Mouse (Mus musculus) left cerebral cortex, adult 9 months (tissue): ENCODE measurements around the gene Col24a1.

ENCODE experiments used
- DNase-seq, 2 experiments: peaks; one replicate each; pipeline ENCODE4 v3.0.0; 2022; ENCODE audit warnings: low spot score in 2 of 2

The Col24a1 gene

DNA sequence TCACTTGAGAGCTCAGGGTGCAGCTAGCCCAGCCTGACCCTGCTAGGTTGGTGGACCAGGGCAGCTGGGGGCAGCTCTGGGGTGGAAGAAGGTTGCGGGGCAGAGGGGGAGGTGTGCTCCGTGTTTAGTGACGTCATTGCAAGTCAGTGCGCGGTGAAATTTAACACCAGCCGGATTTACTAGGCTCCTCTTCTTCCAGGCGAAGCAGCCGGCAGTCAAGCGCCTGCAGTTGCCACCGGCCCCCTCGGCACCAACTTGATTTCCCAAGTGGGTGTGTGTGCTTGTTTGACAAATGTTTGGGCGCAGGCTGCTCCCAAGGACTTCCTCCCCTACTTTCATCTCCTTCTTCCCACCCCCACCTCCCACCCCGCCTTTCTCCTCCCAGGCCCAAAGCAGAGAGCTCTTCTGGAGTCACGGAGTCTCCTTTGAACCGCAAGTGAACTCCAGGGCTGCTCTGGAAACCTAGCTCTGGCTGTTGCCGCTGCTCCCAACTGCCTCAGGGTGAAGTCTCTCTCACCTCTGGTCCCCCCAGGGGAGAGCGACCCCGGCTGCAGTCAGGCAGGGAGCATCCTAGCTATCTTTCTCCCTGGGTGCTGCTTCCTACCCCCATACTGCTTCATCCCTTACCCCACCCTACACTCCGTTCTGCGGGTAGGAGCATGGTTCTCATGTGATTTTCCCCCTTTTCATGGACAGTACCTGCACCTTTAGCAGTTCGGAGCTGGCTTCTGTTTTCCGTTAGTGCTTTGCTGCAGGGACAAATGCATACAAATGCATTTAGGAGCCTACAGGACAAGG lies at the start of gene Col24a1:
Gene Col24a1 (plus strand): TSS at position 136 of the 798 bp plus-strand sequence.
- DNase-seq, result peak in 1 of 2 experiments; percentile 11

DNA sequence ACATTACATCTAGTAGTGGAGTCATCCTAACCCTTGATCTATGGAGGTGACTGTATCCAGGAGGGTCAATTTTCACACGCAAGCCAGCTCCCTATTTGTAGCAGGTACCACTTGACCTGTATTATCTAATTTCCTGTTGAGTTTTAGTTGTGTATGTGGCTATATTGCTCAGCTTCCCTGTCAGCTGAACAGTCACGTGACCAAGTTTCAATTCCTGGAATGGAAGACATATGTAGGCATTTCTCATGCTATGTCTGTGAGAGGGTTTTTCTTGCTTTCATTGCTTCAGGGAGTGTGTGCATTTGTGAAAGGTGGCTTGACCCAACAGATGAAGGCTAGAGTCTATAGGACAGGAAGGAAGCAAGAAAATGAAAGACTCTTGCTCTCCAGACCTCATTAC lies 44.2 kb upstream of the Col24a1 start:
- no peak for DNase-seq

DNA sequence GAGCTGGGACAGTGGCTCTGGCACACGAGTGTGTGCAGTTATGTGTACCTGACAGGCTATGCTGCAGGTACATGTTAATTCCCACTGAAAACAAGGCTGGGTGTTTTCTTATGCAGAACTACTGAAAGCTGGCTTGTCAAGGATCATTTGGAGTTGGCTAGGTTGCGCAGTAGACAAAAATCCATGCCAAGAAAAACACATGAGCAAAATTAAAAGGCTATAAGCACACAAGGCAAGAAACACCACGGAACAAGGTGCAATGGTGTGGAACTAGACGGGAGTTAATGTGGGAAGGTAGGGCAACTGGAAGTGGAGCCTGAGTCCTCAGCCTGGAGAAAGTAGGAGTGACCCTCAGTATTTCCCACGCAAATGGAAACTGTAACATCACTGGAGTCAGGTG lies 39.2 kb upstream of the Col24a1 start:
- no peak for DNase-seq

DNA sequence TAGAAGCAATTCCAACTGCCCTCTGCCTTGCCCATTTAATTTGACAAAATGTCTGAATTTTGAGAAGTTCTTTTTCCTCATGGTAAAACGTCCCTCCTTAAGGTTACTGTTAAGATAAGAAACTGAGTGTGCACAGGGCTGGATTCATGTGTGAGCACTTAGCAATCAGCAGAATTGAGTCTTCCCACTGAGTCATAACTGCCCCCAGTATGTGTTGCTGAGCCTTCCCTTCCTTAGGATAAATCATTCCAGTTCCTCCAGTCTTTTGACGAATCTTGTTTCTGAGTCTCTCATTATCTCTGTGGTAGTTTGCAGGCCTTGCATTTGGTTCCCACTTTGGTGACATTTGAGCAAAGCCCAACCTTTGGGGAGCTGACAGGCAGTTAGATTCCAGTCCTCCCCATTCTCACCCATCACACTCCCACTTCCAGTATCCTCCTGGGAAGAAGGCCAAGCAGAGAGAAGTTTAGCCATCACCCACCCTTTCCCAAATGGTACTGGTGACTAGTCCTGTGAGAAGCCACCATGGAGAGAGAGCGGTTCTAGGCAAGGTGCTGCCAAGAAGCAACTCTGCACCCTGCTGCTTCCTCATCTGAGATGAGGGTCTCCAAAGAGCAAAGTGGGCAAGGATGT lies 37.4 kb upstream of the Col24a1 start:
- peak; percentile 14 to 22 for DNase-seq

DNA sequence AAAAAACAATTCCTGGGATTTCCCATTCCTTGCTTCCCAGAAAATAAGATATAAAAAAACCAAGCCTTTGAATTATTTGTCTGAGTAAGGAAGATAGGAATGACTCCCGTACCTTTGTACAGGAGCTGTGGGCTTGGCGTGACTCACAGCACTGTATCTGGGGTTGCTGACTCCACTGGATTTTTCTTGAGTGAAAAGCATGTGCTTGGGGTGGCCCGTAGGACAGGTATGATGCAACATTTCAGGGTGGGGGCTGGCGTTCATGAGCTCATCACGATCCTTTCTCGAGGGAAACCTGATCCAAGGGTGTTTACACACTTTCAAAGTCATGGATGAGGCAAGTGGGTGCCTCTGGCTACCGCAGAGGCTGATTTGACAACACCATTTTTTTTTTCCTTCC lies 35.6 kb upstream of the Col24a1 start:
- no peak for DNase-seq

DNA sequence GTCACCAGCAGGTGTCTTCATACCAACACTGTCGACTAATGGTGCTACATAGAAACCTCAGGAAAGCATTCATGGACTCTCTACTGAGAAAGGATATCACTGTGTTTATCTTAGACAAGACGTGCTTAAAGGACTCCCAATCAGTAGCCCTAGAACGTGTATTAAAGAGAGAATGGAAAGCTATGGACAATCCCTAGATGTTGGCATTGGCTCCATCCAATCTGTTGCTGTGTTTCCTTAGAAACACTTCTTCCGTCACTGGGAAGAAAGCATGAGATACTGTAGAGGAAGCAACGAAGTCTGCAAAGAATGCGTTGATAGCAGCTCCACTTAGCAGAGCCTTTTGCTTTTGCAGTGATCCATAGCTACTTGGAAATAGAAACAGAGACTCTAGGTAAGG lies 32.6 kb upstream of the Col24a1 start:
- no peak for DNase-seq

DNA sequence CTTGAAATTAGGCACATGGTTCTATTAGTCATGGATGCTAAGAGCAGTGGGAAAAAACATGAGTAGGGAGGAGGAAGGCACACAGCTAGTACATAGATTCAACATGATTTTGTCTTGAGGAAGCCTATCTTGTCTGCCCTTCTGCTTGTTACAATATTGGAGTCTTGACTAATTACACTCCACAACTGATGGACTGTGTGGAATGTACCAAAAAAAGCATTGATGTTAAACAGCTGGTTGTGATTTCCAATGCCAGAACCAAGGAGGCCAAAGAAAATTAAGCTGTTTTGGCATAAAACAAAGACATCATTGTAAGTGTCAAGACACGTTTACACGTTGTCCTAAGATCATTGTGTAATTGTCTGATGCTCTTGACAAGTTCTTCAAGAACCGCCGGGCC lies 29.1 kb upstream of the Col24a1 start:
- DNase-seq, result no peak

DNA sequence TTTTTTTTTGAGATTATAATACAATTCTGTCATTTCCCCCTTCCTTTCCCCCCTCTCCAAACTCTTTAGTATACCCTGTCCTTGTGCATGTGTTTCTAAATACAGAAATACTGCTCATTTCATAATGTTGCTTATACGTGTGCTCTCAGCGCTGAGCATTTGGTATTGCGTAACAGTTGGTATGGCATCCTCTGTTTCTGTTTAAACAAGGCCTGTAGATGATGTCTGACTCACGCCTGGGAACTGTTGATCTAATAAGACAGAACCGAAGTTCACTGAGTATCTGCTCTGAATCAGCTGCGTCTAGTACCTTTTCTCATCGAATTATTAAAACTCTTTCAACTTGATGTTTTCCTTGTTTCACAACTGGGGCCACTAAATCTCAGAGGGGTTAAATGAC lies 24.2 kb upstream of the Col24a1 start:
- DNase-seq, result no peak

DNA sequence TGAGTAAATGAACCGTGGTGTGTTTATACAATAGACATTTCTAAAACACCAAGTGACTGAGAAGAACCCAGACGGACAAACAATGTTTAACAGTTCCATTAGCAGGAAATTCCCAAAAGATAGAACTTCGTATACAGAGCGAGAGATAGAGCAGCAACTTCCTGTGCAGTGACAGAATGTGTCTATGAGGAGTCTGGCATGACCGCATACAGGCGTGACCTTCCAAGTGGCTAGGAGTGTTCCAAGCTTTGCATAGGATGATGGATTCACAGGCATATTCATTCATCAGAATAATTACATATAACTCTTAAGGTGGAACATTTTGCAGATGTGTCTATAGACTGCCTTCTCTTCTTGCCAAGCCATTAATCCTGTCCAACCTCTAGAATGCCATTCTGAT lies 18.1 kb upstream of the Col24a1 start:
- no peak for DNase-seq

DNA sequence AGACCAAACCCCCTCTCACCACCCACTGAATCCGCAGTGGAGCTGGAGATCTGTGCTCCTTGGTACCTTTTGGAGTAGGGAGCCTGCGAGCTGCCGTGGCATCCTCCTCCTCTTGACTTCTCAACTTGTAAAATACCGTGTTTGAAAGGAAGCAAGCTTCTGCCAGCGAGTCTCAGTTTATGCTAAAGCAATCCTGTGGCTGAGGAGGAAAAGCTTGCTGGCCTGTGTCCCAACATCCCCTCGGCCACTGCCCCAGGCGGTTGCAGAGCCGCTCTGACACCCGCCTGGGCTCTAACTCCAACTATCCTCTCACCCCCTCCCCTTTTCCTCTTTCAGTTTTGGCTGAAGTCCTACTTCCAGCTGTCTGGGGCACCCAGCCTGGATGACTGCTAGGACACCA lies 935 bp downstream of the Col24a1 start:
- no peak for DNase-seq

DNA sequence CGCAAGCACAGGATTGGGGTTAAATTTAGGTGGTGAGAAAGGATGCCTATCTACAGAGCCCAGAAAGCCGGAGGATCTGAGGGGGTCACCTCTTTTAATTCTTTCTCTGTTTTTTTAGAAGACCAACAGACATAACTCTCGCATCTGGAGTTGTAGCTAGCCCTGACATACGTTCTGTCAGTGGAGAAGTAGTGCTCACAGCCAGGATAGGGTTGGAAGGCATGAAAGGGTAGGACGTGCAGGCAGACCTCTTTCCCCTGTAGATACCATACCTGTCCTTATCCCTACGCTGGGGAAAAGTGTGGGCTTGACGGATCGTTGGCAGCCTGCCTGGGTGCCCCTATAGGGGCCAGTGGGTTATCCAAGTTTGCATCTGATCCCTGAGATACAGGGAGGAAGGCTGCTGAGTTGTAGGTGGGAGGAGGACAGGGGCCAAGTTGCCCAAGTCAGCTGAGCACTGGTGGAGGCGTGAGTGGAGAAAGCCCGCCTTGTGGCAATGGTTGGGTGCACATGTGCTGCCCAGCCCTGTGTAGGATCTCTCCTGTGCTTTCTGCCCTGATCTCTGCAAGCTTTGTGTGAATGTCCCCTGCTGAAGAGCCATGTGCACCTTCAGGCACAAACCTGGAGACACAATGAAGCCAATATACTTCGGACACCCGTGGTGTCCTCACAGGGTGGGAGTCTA lies 1.5 kb downstream of the Col24a1 start:
- no peak for DNase-seq

DNA sequence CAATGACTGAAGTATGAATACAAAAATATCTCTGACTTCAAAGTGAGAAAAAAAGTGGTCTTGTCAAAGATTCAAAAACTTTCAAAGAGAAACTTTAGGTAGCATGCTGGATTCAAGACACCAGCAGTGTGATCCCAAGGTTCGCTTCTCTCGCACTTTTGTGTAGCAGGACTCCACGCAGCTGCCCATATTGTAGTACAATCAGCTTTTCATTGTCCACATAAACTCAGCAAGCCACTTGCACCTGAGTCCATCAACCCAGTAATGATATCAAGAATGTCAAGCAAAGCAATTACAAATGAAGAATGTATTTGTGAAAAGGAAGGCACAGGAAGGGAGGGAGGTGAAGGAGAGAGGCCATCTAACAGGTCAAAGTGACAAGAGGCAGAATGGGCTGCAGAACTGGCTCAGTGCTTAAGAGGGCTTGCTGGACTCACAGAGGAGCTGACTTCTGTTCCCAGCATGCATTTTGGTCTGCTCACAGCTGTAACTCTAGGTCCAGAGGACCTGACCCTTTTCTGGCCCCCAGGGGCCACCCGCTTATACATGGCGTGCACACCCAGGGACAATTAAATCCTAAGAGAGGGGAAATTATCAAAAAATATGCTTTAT lies 7.8 kb downstream of the Col24a1 start:
- no peak for DNase-seq

DNA sequence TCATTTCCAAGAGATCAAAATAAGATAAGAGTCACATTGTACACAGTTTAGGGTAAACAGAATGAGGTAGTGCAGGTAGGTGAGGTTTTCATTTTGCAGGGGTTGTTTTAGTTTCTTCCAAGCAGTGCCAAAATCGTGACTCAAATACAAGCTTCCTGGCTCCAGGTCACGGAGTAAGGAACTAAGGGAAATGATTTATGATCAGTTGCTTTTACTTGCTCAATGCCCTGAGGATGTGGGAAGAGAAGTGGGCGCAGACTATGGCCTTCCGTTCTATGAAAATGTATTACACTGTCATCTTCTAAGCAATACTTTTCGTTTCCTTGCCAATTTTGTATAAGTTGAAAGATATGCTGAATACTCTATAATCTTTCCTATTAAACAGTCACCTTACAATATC lies 13.0 kb downstream of the Col24a1 start:
- DNase-seq, result no peak

DNA sequence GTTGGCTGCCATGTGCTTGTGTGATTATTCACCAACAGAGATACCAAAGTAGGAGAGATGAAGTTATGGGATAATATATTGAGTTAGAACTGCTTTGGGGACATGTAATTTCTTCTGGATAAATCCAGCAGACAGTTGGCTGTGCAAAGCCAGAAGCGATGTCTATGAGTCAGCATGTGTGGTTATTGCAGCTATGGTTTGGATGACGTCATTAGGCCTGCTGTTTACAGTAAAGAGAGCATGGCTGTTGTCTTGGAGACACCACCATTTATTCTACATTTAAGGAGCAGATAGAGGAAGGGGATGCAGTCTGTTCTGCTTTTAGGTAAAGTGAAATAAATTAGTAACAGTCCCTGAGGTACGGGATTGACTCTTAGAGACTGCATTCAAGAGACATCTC lies 14.9 kb downstream of the Col24a1 start:
- no peak for DNase-seq

DNA sequence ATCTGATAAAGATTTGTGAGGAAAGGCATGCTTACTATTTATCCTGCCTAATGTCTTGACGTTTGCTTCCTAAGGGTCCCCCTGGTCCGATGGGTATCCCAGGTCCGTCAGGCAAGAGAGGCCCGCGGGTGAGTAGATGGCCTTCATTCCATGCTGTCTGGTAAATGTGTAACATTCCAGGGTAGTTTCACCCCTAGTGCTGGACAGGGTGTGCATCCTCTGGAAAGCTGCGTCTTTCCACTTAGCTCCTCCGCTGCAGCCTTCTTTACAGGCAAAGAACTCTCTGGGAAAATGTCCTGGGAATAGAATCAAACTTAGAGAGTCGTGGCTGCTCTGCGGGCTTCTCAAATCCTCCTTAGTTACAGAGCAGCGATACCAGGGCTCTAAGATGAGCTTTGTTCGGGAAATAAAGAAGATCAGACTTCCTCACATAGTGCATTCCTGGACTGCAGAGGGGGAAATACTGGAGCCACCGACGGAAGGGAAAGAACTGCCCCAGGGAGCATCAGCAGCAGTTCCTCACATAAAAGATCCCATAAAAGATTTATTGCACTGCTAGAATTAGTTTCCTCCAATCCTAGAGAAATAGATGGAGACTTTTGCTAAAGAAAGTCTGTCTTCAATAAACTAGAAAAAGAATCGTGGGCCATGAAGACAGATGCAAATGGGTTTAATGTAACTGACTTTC lies 28.5 kb downstream of the Col24a1 start:
- DNase-seq, result no peak

DNA sequence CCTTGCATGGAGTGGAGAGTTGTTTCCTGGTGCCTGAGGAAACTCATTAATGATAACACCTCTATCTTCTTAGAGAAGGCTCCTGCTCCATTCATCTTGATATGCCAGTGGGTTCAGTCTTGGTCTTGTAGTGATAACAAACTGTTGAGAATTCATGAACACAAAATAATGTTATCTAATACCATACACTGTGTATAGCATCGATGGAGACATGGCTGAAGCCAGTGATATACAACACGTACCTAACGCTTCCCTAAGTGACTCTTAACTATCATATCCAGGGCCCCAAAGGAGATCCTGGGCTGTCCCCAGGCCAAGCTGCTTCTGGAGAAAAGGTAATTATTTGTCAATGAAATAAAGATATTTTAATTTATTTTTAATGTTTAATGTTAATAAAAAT lies 33.1 kb downstream of the Col24a1 start:
- no peak for DNase-seq

DNA sequence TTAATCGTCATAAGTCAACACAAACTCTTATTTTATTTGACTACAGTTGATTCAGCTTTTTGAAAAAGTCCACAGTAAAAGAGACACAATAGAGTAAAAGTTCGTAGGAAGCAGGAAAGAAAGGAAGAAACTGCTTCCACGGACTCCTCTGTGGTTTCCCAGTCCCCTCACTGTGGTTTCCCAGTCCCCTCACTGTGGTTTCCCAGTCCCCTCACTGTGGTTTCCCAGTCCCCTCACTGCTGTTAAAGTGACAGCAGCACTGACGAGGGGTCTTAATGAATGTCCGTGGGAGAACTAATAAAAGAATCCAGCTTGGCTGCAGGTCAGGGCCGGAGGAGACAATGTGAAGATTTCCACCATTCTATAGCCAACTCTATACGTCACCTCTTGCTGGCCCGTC lies 39.4 kb downstream of the Col24a1 start:
- no peak for DNase-seq

DNA sequence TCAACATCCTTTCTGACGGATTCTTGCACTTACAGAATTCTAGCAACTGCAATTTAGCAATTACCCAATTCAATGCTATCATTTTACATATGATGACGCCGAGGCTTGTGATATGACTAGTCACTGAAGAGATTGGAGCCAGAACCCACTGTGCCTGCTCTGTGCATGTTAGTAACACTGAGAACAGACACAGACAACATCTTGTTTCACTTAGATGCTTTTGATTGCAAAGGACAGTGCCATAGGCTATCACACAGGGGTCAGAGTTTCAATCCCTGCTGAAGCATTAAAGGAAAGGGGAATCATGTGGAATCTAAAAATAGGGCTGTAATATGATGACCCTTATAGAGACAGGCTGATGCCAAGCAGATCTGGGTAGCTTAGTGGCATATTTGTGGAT lies 41.8 kb downstream of the Col24a1 start:
- DNase-seq, result no peak

DNA sequence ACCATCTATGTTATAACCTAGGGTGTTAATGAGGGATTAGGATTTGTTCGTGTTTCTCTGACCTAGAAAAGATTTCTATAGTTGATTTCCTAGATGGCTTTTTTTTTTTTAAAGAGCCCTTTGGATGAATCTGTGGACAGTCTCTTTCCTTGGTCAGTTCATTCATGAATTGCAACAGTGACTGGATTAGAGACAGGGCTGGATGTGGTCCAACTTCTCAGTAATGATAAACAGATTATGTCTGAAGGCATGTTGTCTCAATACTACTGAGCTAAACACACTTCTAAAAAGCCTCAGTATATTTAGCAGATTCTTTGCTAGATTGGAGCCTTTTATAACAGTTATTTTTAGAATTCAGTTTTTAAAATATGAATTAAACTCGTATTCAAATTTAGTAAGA lies 44.9 kb downstream of the Col24a1 start:
- DNase-seq, result no peak

DNA sequence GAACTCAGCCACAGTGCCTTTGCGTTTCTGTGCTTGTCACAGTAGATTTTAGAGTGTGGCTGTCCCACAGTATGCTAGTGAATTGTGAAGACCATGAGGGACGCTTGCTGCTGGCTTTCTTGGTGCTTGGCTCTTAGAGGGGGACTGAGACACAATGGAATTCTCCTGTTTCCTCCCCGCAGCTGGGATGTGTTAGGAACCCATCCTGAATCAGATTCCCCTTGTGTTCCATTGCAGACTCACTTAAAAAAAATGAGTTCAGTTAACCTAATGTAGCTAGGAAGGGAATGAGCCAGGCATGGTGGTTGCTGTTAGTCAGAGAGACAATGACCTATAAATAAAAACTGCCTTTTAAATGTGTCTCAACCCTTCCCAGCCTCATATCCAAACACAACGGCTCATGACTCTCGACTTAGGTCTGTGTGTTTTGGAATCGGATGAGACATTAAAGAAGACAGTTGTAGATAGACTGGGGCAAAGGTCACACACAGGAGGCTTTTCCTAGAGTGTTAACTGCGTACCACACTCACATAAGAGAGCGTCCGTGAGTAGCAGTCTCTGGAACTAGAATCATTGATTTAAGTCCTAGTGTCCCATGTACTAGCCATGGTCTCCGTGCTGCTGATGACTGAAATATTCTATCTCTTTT lies 47.7 kb downstream of the Col24a1 start:
- no peak for DNase-seq

DNA sequence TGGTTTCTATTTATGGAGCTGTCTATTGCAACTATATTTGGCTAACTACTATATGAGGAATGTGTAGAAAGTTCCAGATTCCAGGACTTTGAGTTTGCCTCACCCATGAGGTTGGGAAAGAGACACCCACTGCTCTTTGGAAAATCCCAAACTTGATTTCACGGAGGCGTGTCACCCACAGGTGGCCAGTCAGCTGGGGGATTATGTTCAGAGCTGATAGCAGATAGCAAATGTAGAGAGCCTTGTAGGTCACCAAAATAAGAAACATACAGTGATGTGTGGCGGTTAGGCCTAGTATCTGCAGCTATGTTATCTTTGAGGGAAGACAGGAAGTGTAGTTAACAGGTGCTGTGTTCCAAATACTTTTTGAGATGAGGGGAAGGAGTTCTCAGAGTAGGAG lies 56.4 kb downstream of the Col24a1 start:
- no peak for DNase-seq

DNA sequence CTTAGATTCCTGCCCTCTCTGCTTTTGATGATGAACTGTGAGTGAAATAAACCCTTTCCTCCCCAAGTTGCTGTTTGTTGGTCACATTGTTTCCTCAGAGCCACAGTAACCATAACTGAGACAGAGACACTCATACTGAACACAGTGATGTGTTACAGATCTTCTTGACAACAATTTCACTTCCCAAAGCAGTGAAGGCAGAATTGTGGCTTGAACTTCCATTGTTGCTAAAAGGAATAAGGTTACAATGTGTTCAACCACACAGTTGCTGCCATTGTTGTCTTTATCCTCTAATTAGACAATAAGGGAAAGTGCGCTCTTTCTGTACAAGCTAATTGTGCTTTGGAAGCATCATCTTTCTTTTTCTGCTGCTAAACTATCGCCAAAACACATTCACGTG lies 61.7 kb downstream of the Col24a1 start:
- DNase-seq, result no peak
